Mouse (Mus musculus) thymus, adult 2 months (tissue): ENCODE measurements around the gene Vstm4.

Experiments
- CTCF ChIP-seq: fragments of 200-500 bp; IDR thresholded peaks from 2 replicates; pipeline ENCODE4 v1.5.1; 2012; ENCODE audit warnings: mild to moderate bottlenecking, control low read depth, low read length, moderate library complexity, borderline replicate concordance; ENCODE audit not compliant: control insufficient read depth, poor library complexity, insufficient read depth; ENCODE audit errors: extremely low read depth
- POLR2A ChIP-seq: fragments of 200-500 bp; IDR thresholded peaks from 2 replicates; pipeline ENCODE4 v1.6.1; 2012; ENCODE audit warnings: mild to moderate bottlenecking, low read length, control low read depth, moderate library complexity; ENCODE audit not compliant: control insufficient read depth, poor library complexity, insufficient read depth; ENCODE audit errors: extremely low read depth

DNA sequence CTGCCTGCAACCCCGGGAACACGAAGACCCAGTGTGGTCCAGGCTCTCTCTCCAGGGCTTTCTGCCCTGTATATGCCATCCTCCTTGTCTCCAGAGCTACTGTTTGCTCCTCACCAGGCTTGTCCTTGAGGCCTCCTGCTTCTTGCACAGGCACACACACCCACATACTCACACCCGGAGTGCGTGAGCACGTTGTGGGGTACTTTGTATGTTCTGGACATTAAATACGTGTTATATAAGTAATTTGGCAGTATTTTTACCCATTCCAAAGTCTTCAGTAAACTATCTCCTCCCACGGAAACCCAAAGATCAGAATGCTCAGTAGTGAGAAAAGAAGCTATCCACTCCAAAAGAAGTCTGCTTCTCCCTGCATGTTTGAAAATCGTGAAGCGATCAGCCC, 67.3 kb downstream of the Vstm4 start:
- TF ChIP-seq CTCF, result no peak
- no peak for TF ChIP-seq POLR2A
